Mouse (Mus musculus) embryo, embryonic 10.5 days (tissue): ENCODE data around the gene Usp46.
"Not testable (repeated sequence)": the region's sequence is repeated elsewhere in the genome, so short reads cannot be mapped to it uniquely, and the experiment has no call there.

Experiments
- DNase-seq: peaks from one replicate; pipeline ENCODE4 v3.0.0-alpha.2; 2015; ENCODE audit warnings: low spot score

The Usp46 gene

GRCm38 (mm10) chr5:74020506-74020905 lies 47.7 kb downstream of the Usp46 start:
- DNase-seq = no peak

GRCm38 (mm10) chr5:74018870-74019565 lies 49.2 kb downstream of the Usp46 start:
- no peak for DNase-seq

GRCm38 (mm10) chr5:74017488-74017887 lies 50.7 kb downstream of the Usp46 start:
- DNase-seq = no peak

- DNase-seq = no peak
These were observed 56.6 kb downstream of the Usp46 start for GRCm38 (mm10) chr5:74011629-74012028.

GRCm38 (mm10) chr5:74007492-74008070 lies 60.6 kb downstream of the Usp46 start:
- no peak for DNase-seq

GRCm38 (mm10) chr5:74005936-74006335 lies 62.3 kb downstream of the Usp46 start:
- DNase-seq = no peak

- DNase-seq = no peak
These were observed 66.5 kb downstream of the Usp46 start for GRCm38 (mm10) chr5:74001743-74002142.

GRCm38 (mm10) chr5:73998966-73999365 lies 69.3 kb downstream of the Usp46 start:
- DNase-seq = no peak

GRCm38 (mm10) chr5:73994850-73995249 lies 73.4 kb downstream of the Usp46 start:
- no peak for DNase-seq

GRCm38 (mm10) chr5:73993538-73993937 lies 74.7 kb downstream of the Usp46 start:
- DNase-seq = peak; percentile 15

GRCm38 (mm10) chr5:73992321-73992720 lies 75.9 kb downstream of the Usp46 start:
- no peak for DNase-seq

GRCm38 (mm10) chr5:73989532-73989931 lies 78.7 kb downstream of the Usp46 start:
- no peak for DNase-seq

GRCm38 (mm10) chr5:73987777-73988560 lies 80.3 kb downstream of the Usp46 start:
- no peak for DNase-seq

- DNase-seq = peak; percentile 14
These were observed 90.8 kb downstream of the Usp46 start for GRCm38 (mm10) chr5:73977426-73977825.

- no peak for DNase-seq
These were observed 96.5 kb downstream of the Usp46 start for GRCm38 (mm10) chr5:73971701-73972100.

- no peak for DNase-seq
These were observed 98.1 kb downstream of the Usp46 start for GRCm38 (mm10) chr5:73970024-73970628.

GRCm38 (mm10) chr5:73969338-73969737 lies 98.9 kb downstream of the Usp46 start:
- DNase-seq = no peak

GRCm38 (mm10) chr5:73959779-73960178 lies 108.5 kb downstream of the Usp46 start:
- DNase-seq = no peak

GRCm38 (mm10) chr5:73958614-73959013 lies 109.6 kb downstream of the Usp46 start:
- not testable (repeated sequence) for DNase-seq

GRCm38 (mm10) chr5:73958096-73958495 lies 110.1 kb downstream of the Usp46 start:
- no peak for DNase-seq

- DNase-seq = no peak
These were observed 112.5 kb downstream of the Usp46 start for GRCm38 (mm10) chr5:73955691-73956090.

GRCm38 (mm10) chr5:73955005-73955404 lies 113.2 kb downstream of the Usp46 start:
- DNase-seq = no peak
